Mouse (Mus musculus) gastrocnemius, adult 2 months (tissue): ENCODE results near the gene Ppm1k. TPM values are rescaled to one million over a fixed set of nuclear protein-coding genes. Genes with fewer than 3 reads are reported as not detected.
A peak's percentile ranks its signal among the peaks of the same experiment; 100 is the strongest.
"Not testable (repeated sequence)": the region's sequence is repeated elsewhere in the genome, so short reads cannot be mapped to it uniquely, and the experiment has no call there.

ENCODE experiments used
- DNase-seq: peaks from one replicate; pipeline ENCODE4 v3.0.0; 2022
- H3K27ac ChIP-seq: fragments of 200-600 bp; 2 replicates; pipeline ENCODE4 v1.8.1; 2022; ENCODE audit warnings: mild to moderate bottlenecking
- H3K4me3 ChIP-seq: fragments of 200-600 bp; 2 replicates; pipeline ENCODE4 v1.8.1; 2022; ENCODE audit warnings: mild to moderate bottlenecking, moderate library complexity
- CTCF ChIP-seq: fragments of 200-600 bp; IDR thresholded peaks from 2 replicates; pipeline ENCODE4 v1.8.1; 2022; ENCODE audit warnings: antibody characterized with exemption, mild to moderate bottlenecking, moderate library complexity
- intact Hi-C: fragments of 180-260 bp; cut with DNase I; formaldehyde crosslinking; loops from one replicate; pipeline ENCODE4 v1.15.1; 2025
- long read RNA-seq, 2 experiments: library from polyadenylated mRNA; stranded (forward); transcript quantifications; one replicate each; pipeline ENCODE4 v2.0.0; 2021
- total RNA-seq, 2 experiments: library from RNA; stranded (reverse); gene quantifications; 2 replicates each; pipeline ENCODE4 v1.2.3; 2021

Gene Ppm1k
- total RNA-seq: 10 to 100 TPM; 10.9 to 21.9 TPM
- long read RNA-seq, experiment 1, full-length matches to known transcripts: 3 of 7 reads
- long read RNA-seq, experiment 1, partial matches to known transcripts: 1 of 7 reads
- long read RNA-seq, experiment 1, other reads (novel, unspliced or antisense): 3 of 7 reads
- long read RNA-seq, experiment 2, full-length matches to known transcripts: 8 of 10 reads
- long read RNA-seq, experiment 2, partial matches to known transcripts: 0 of 10 reads
- long read RNA-seq, experiment 2, other reads (novel, unspliced or antisense): 2 of 10 reads

DNA sequence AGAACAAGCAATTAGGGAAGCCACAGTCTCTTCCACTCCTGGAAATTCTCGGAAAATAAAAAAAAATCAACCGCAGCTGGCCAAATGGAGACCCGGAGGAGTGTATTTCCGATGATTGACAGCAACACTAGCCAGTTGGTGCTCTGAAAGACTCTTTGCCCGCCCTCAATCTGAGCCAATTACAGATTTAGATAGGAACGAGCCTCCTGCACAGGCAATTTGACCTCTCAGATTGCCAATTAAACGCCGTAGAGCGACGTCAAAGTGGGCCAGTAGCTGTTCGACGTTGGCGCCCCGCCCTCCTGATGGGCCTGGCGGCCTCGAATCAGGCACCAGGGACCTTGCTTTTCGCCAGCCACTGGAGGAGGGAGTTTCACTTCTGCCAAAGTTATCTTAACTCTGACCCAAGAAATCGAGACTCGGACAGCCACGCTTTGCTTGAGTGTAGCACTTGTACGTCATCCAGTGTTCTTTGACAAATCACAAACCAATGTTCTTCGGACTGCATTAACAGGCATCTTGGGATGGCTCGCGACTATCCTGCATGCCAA is at the start of gene Ppm1k:
TSS of gene Ppm1k (minus strand) at position 83 of the 551 bp plus-strand sequence.
- peak within 1 kb of the TSS; percentile 88 for H3K4me3 ChIP-seq
- peak within 1 kb of the TSS; percentile 87 for H3K27ac ChIP-seq
- intact Hi-C loops: loop anchor here (10.0 kb wide), 1 partner anchor 159 kb away; the partner anchor contains the start of gene Pyurf
- DNase-seq: peak; percentile 99
- TF ChIP-seq CTCF: no peak

GRCm38 (mm10) chr6:57582356-57582755 is 47.1 kb upstream of the Ppm1k start:
- no peak for TF ChIP-seq CTCF
- no peak for DNase-seq
- intact Hi-C loops: no loop called here
- Histone ChIP-seq H3K27ac (no peak overlapping the region), H3K4me3 (peak overlapping the region; percentile 92)

DNA sequence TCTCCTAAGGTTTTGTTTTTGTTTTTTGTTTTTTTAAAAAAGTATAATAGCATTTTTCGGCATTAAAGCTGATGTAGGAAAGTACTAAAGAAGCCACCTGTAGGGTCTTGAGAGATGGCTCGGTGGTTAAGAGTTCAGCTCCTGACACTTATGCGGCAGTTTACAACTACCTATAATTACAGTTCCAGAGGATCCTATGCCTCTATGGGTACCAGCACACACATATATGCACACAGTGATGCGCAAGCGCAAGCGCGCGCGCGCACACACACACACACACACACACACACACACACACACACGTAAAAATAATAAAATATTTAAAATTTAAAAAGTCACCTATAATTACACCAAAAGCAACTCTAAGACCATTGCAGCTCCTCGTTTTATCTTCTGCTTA is 46.3 kb upstream of the Ppm1k start:
- peak overlapping the region; percentile 89; the same call in 1 of the 2 replicates for H3K27ac ChIP-seq
- TF ChIP-seq CTCF: no peak
- intact Hi-C loops: no loop called here

DNA sequence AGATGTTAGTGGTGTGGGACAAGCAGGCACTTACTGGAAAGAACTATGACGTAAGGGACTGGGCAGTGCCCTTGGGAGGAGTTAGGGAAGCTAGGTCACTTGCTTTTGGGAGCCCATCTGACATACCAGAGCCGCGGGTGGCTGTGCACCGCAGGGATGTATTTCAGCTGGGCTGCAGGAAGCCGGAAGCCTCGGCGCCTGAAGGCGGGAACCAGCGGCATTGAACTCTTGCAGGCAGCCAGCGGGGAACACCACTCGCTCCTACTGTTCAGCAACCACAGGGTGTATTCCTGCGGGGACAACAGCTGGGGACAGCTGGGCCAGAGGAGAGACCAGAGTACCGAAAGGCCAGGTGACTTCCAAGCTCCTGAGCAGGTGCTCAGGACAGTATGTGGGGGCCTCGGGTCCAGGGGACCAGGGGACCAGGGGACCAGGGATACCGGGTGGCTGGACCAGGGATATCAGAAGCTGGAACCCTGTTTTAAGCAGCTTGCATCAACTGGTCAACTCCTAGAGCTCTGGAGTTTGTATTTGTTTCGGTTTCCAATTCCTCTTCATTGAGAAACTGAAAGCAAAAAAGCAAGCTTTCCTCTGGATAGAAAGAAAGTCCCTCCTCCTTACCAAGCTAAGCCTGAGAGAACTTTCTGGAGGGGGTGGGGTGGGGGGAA is 45.7 kb upstream of the Ppm1k start, which contains the start of gene Herc6:
TSS of gene Herc6 (plus strand) at position 120 of the 668 bp plus-strand sequence.
- intact Hi-C loops: no loop called here
- no peak for TF ChIP-seq CTCF
- DNase-seq: peak; percentile 76
- Histone ChIP-seq H3K4me3 (peak within 1 kb of the TSS; percentile 92), H3K27ac (peak within 1 kb of the TSS; percentile 89)

More for the DNA sequence above, 46.3 kb upstream of the Ppm1k start:
- peak overlapping the region; percentile 92 for H3K4me3 ChIP-seq
- no peak for DNase-seq

DNA sequence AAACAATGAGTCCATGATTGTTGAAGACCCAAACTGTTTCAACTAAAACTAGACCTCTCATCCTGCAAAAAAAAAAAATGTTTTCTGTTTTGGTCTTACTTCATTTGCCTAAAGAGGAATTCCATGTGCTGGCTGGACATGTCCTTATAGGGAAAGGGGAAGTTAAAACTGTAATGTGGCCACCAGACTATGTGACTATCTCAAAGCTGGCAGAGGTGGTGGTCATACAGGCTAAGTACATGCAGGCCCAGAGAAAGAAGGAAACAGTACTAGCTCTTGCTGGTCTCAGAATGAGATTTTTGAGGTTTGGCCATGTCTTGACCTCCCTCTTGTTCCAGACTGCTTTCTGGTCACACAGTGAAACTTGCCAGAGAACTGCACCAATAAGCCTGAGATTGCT is 36.3 kb upstream of the Ppm1k start:
- TF ChIP-seq CTCF: no peak
- Histone ChIP-seq H3K27ac (no peak overlapping the region), H3K4me3 (no peak overlapping the region)
- DNase-seq: no peak
- intact Hi-C loops: no loop called here

DNA sequence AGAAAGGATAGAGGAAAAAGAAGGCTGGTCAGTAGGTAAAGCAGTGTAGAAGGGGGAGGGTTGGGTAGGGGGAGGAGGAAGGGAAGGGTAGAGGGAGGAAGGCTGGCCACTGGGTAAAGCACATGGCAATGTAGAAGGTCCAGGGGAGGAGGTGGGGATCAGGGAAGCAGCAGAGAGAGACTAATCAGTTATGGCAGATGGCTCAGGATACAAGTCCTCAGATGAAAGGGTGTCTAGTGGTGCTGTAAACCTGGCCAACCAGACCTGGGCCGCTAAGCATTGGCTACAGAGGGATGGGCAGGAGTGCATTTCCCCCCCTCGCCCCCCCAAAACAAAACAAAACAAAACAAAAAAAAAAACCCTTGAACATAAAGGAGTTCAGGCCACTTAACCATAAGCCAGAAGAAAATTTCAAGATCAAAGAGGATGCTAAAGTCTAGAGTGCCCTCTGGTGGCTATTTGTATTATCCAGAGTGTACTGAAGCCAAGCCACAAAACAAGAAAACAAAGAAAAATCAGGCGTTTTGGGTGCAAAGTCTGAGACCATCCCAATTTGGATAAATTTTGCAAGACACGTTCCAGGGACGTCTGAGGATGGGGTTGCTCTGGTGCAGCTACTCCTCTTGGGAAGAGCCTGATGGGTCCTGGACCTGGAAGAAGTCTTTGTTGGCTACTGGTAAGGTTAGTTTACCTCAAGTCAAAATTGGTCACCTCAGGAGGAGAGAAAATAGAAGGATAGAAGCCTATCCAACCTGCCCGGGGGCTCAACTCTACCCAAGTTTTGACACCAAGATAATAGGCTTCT is 35.1 kb upstream of the Ppm1k start:
- TF ChIP-seq CTCF: peak; percentile 79
- intact Hi-C loops: loop anchor here (1.0 kb wide), 1 partner anchor 139 kb away; no protein-coding TSS in a partner anchor
- H3K4me3 ChIP-seq: no peak overlapping the region
- no peak for DNase-seq
- no peak overlapping the region for H3K27ac ChIP-seq

GRCm38 (mm10) chr6:57567630-57568029 is 32.4 kb upstream of the Ppm1k start:
- no peak for DNase-seq
- no peak overlapping the region for H3K4me3 ChIP-seq
- intact Hi-C loops: no loop called here
- TF ChIP-seq CTCF: no peak
- no peak overlapping the region for H3K27ac ChIP-seq

DNA sequence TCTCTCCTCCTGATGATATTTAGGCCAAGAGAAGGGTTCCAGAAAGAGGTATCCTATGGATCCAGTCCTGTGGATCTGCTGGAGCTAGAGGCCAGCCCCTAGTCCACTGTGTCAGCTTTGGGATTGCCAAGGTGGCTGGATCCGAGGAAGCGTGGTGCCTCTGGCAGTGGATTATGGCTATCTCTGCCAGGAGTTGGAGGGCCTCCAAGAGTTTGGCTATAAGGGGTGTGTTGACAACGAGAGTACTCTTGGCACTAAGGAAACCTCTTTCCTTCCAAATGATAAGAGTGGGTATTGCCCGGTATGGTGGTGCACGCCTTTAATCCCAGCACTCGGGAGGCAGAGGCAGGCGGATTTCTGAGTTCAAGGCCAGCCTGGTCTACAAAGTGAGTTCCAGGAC is 30.2 kb upstream of the Ppm1k start:
- no peak for DNase-seq

GRCm38 (mm10) chr6:57563454-57563853 is 28.2 kb upstream of the Ppm1k start:
- intact Hi-C loops: no loop called here
- Histone ChIP-seq H3K4me3 (no peak overlapping the region), H3K27ac (no peak overlapping the region)
- no peak for TF ChIP-seq CTCF
- no peak for DNase-seq

More for the DNA sequence above, 30.2 kb upstream of the Ppm1k start:
- Histone ChIP-seq H3K27ac (no peak overlapping the region), H3K4me3 (no peak overlapping the region)
- intact Hi-C loops: no loop called here
- no peak for TF ChIP-seq CTCF

GRCm38 (mm10) chr6:57557796-57558317 is 22.6 kb upstream of the Ppm1k start:
- Histone ChIP-seq H3K27ac (no peak overlapping the region), H3K4me3 (no peak overlapping the region)
- DNase-seq: no peak
- TF ChIP-seq CTCF: no peak
- intact Hi-C loops: no loop called here

DNA sequence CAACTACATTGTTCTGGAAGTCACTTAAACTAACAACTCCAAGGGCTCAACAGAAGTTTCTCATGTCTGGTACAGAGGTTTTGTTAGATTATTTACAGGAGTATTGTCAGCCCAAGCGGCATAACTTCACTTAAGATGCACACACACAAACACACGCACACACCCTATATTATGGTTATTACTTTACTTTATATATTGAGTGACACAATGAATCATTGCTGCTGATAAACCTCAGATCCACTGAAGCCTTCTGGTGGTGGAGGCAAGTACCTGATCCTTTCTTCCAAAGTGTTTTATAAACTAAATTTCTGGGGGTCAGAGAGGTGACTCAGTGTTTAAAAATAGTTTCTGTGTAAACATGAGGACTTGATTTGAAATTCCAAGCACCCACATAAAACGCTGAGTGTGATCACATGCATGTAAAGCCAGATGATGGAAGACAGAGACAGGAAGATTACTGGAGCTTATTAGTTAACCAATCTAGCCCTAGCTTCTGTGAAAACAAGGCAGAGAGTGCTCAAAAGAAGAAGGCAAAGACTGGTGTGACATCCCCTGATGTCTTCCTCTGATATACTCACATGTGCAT is 16.0 kb upstream of the Ppm1k start:
- no peak for DNase-seq
- no peak for TF ChIP-seq CTCF
- intact Hi-C loops: no loop called here
- no peak overlapping the region for H3K27ac ChIP-seq
- no peak overlapping the region for H3K4me3 ChIP-seq

DNA sequence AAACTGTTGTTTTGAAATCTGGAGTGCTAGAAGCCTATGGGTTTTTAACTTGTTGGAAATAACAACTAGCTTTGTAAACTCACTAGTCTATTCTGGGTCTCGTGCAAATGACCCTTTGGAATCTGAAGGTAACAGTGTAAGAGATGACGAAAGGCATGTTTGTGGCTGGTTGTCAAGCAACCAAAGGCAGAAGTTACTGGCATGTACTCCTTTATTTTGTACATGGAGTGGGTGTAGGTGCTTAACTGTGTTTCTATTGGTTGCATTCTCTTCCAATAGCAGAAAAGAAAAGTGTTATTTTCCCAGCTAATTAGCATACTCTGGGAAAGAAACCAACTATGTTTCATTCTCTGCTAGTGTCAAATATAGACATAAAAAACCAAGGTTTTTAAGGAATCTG is 9.6 kb upstream of the Ppm1k start:
- DNase-seq: no peak
- Histone ChIP-seq H3K27ac (peak overlapping the region; percentile 67), H3K4me3 (no peak overlapping the region)
- TF ChIP-seq CTCF: no peak
- intact Hi-C loops: no loop called here

- H3K4me3 ChIP-seq, intact Hi-C loops, DNase-seq: not testable (repeated sequence)
- 0 out of 2 replicates have a peak overlapping the region, but pooled peaks have one; percentile 67 for H3K27ac ChIP-seq
Measured at GRCm38 (mm10) chr6:57543591-57543990, 8.3 kb upstream of the Ppm1k start.
